Mouse (Mus musculus) neutrophil, adult 83 days (primary cell): Measurements from ENCODE around the gene Sectm1b. TPM values are rescaled to one million over a fixed set of nuclear protein-coding genes. Genes with fewer than 3 reads are reported as not detected.

Experiments used
- total RNA-seq, 2 experiments: library from RNA; stranded (reverse); gene quantifications; one replicate each; pipeline ENCODE4 v1.2.4; 2023

The Sectm1b gene
- total RNA-seq, result not detected

DNA sequence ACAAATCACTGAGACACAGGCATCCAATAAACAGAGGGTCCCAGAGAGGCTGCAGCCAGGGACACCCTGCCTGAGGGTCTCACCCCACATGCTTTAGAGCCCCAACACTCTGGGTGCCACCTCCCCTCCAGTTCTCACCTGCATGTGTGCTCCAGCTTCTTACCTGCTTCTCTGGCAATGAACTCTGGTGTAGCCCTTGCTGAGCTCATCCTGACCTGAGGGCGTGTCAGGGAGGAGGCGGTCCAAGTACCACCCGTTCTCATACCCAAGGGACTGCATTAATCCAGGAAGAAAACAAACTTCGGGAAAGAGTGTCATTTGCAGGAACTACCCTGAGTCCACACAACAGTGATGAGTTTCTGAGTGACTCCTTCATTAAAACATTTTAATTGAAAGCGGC lies at the start of gene Sectm1b:
TSS of gene Sectm1b (minus strand) at position 191 of the 400 bp plus-strand sequence.

DNA sequence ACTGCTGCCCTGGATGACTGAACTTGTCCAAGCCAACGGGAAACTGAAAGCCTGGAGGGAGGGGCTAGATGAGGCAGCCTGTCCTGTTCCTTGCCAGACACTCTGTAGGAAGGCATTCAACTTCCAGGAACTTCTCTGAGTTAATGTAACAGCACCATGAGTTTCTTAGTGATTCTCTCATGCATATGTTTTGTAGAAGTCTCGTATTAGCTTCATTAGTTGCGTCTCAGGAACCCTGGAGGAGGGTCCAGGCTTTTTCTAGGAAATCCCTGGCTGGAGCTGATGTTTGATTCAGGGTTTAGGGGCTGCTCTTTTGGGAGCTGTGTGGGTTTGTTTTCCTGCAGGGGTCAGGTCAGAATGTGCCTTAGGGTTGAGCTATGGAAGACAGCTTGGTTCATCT lies 17.8 kb upstream of the Sectm1b start, which contains the start of gene Sectm1a:
TSS of gene Sectm1a (minus strand) at position 101 of the 400 bp plus-strand sequence.

DNA sequence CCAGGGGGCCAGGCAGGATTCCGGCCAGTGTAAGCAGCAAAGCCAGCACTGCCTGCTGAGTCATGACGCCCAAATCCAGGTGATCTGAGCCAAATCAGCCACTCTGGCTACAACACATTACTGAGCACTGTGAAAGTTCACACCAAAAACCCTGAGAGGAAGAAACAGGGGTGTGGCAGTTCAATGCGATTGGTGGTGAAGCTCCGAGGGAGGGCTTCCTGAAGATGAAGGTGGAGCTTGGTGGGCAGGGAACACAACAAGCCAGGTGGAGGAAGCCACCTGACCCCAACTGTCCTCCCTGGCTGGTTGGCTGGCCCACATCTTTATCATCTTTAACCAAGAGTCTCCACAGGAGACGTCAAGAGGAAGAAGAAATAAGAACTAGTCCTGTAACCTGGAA lies 24.1 kb downstream of the Sectm1b start, which contains the start of gene Cd7:
TSS of gene Cd7 (minus strand) at position 117 of the 400 bp plus-strand sequence.

Other genes starting within 250 kb of the Sectm1b start
- gene Fasn, start 239.0 kb downstream of the Sectm1b start, total RNA-seq, result 10 to 100 TPM; 28.3 to 29.7 TPM
- gene Ccdc57, start 130.7 kb downstream of the Sectm1b start, total RNA-seq, result 1 to 10 TPM; 4.2 to 4.5 TPM
- 100 to 1,000 TPM; 484 to 693 TPM for gene Slc16a3, start 115.1 kb downstream of the Sectm1b start, total RNA-seq
- 10 to 100 TPM; 84.9 to 91.3 TPM for gene Csnk1d, start 72.2 kb downstream of the Sectm1b start, total RNA-seq
- 1 to 10 TPM; 1.7 to 2.5 TPM for gene Cd7, start 24.2 kb downstream of the Sectm1b start, total RNA-seq
- gene Sectm1a, start 17.7 kb upstream of the Sectm1b start, total RNA-seq, result under 1 TPM in 1 of 2 experiments, not detected in 1; 0.44 TPM
- gene Tex19.2, start 55.1 kb upstream of the Sectm1b start, total RNA-seq, result not detected
- not detected for gene Tex19.1, start 82.6 kb upstream of the Sectm1b start, total RNA-seq
- gene Uts2r, start 96.7 kb upstream of the Sectm1b start, total RNA-seq, result not detected
- 1 to 10 TPM; 3.3 to 3.5 TPM for gene Hexdc, start 140.9 kb upstream of the Sectm1b start, total RNA-seq
- 1 to 10 TPM; 4.1 to 4.6 TPM for gene Ogfod3, start 141.1 kb upstream of the Sectm1b start, total RNA-seq
- 10 to 100 TPM; 62.2 to 63.1 TPM for gene Cybc1, start 165.8 kb upstream of the Sectm1b start, total RNA-seq
- gene Narf, start 173.7 kb upstream of the Sectm1b start, total RNA-seq, result 10 to 100 TPM; 45.0 to 45.6 TPM
- gene Foxk2, start 196.4 kb upstream of the Sectm1b start, total RNA-seq, result 10 to 100 TPM; 26.5 to 26.9 TPM